Mouse (Mus musculus): ENCODE data around the gene Rimbp3.

- no peak for TF ChIP-seq POLR2A (IDR thresholded peaks at IDR 0.05; ENCODE audit: borderline replicate concordance, low read depth, low read length)
- TF ChIP-seq CTCF (IDR thresholded peaks at IDR 0.05; ENCODE audit: low read depth, low read length) = no peak
These were observed 40.7 kb downstream of the Rimbp3 start for GRCm38 (mm10) chr16:17249135-17249534.

Measured in bone marrow macrophage, adult 2 months (primary cell).